Mouse (Mus musculus): ENCODE data around the gene Olfr175-ps1. TPM values are rescaled to one million over a fixed set of nuclear protein-coding genes. Genes with fewer than 3 reads are reported as not detected.

Gene Olfr175-ps1
- total RNA-seq (2021), result not detected

DNA sequence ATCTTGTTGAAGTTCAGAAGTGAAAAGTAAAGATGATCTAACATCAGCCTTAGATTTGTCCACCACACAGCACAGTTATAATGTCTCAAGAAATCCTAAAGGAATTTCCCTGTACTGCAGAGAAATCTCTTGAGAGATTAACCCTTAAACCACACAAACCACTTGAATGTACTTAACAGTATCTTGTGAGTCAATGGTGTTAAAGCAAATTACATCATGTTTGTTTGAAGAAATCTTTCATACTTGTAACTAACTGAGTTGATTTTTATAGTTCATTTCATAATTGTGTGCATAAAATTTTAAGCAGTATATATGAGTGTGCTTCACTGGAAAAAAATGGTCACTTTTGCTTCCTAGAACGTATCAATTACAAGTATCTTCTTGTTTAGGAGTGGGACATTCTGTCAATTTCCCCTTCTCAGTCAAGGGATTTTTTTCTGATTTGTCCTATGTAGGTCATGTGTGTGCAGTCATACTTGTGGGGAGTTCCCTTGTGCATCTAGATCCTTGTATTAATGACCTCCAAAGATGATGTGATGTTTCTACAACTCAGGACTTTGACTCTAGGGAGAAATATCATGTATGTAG is at the start of gene Olfr175-ps1:
Olfr175-ps1 (minus strand) TSS at position 51 of the 588 bp plus-strand sequence.
- no peak for DNase-seq (ENCODE audit: extremely low spot score in 1 of 2, low spot score in 1 of 2)

DNA sequence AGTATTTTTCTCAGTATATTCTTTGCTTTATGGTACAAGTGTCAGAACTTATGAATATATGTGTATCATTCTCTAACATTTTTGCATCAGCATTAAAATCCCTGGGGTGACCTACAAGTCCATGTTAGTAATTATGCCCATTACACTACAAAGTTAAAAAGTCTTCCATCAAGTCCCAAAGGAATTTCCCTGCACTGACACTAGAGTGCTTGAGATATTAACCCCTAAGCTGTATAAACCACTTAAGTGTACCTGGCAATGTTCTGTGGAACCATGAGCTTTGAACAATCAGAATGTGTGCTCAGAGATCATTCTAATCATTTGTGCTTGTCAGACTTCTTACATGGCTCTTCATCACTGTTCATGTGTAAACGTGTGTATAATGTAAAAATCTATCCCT is 48.1 kb upstream of the Olfr175-ps1 start, which contains the start of gene Olfr177:
Olfr177 (minus strand) TSS at position 101 of the 400 bp plus-strand sequence.
- DNase-seq (ENCODE audit: extremely low spot score in 1 of 2, low spot score in 1 of 2), result no peak

DNA sequence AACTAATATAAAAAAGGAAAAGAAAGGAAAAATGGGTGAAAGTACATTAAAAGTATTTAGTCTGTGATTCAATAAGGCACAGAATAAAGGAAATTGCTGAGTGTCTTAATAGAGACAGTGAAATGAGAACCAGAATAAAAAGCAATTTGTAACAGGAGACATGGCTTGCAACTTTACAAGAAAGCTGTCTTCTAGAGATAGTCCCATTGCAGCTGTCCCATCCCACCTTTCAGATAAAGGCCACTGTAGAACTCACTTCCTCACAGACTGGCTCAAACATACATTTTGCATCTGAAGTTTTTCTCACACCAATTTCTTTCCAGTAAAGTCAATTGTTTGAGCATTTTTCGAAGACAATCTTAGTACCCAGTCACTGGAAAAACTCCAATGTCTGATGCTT is 34.9 kb upstream of the Olfr175-ps1 start:
- no peak for DNase-seq (ENCODE audit: extremely low spot score in 1 of 2, low spot score in 1 of 2)

DNA sequence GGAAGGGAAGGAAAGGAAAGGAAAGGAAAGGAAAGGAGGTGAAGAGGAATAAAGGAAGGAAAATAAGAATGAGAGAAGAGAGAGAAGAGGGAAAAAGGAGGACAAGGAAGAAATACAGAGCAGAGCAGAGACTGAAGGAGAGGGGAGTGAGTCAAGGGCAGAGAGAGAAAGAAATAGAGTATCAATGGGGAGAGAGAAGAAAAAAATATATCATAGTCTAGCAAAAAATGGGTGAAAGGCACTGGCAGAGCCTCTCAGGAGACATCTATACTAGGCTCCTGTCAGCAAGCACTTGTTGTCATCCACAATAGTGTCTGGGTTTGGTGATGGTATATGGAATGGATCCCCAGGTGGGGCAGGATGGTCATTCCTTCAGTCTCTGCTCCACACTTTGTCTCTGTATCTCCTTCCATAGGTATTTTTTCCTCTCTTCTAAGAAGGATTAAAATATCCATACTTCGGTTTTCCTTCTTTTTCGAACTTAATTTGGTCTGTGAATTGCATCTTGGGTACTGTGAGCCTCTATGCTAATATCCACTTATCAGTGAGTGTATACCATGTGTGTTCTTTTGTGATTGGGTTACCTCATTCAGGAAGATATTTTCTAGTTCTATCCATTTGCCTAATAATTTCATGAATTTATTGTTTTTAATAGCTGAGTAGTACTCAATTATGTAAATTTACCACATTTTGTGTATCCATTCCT is 33.6 kb upstream of the Olfr175-ps1 start:
- no peak for DNase-seq (ENCODE audit: extremely low spot score in 1 of 2, low spot score in 1 of 2)

DNA sequence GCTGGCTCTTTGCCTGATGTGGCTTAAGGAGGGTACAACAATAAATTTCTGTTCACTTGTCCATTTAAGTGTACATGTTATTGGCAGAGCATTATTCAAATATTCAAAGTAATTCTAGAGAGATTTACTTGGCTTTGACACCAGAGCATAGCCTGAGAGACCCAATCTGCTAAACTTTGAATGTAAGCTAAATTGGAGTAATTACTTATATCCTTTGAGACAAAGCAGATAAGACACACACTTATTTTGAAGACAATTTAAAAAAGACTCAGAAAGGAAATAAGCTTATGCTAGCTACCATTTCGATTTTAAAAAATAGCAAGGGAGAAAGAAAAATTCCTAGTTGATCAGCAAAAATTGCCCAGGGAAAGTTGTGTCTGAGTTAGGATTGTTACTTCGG is 26.4 kb downstream of the Olfr175-ps1 start, which contains the start of gene Olfr173:
Olfr173 (minus strand) TSS at position 101 of the 400 bp plus-strand sequence.
- DNase-seq (ENCODE audit: extremely low spot score in 1 of 2, low spot score in 1 of 2), result no peak

Other genes starting within 250 kb of the Olfr175-ps1 start
- gene Gm813, start 209.8 kb downstream of the Olfr175-ps1 start, total RNA-seq (2021), result not detected
- not detected for gene E330017A01Rik, start 188.0 kb downstream of the Olfr175-ps1 start, total RNA-seq (2021)
- gene Cpox, start 156.5 kb downstream of the Olfr175-ps1 start, total RNA-seq (2021), result 10 to 100 TPM; 52.1 to 53.7 TPM
- not detected for gene Gpr15, start 107.7 kb downstream of the Olfr175-ps1 start, total RNA-seq (2021)
- 100 to 1,000 TPM in 1 of 2 experiments, 10 to 100 TPM in 1; 82.0 to 100 TPM for gene Cldnd1, start 98.9 kb downstream of the Olfr175-ps1 start, total RNA-seq (2021)
- not detected for gene Olfr172, start 63.6 kb downstream of the Olfr175-ps1 start, total RNA-seq (2021)
- not detected for gene Olfr173, start 26.5 kb downstream of the Olfr175-ps1 start, total RNA-seq (2021)
- not detected for gene Olfr177, start 48.0 kb upstream of the Olfr175-ps1 start, total RNA-seq (2021)
- gene Olfr178, start 65.3 kb upstream of the Olfr175-ps1 start, total RNA-seq (2021), result not detected
- gene Olfr181, start 102.0 kb upstream of the Olfr175-ps1 start, total RNA-seq (2021), result not detected
- not detected for gene Olfr180, start 102.6 kb upstream of the Olfr175-ps1 start, total RNA-seq (2021)
- gene Olfr183, start 168.6 kb upstream of the Olfr175-ps1 start, total RNA-seq (2021), result not detected
- not detected for gene Olfr186, start 203.5 kb upstream of the Olfr175-ps1 start, total RNA-seq (2021)
- gene Olfr187, start 213.0 kb upstream of the Olfr175-ps1 start, total RNA-seq (2021), result not detected